23 mouse cellular contexts compared by ENCODE assay signal in the genomic region with DNA sequence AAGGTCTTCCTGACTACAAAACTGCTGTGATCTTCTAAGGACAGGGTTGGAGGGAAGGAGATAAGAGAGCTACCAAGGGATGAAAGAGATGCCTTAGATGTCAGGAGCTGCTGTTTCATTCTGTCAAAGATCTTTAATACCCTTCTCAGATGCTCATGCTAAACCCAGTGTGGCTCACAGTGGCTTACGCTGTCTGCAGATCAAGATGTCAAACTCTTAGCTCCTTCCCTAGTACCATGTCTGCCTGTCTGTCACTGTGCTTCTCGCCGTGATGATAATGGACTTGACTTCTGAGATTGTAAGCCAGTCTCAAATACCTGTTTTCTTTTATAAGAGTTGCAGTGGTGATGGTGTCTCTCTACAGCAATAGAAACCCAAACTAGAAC. TPM values are rescaled to one million over a fixed set of nuclear protein-coding genes. Genes with fewer than 3 reads are reported as not detected.
"Had no signal": no experiment of that assay in that cellular context is flagged by ENCODE, and none has a peak within 500 bp of the region (broad histone marks: within the 10 kb centered on the region; RNA-seq: fewer than 3 reads in every experiment).

No protein-coding gene starts in this region.

- H3K9me3 ChIP-seq: liver, embryonic 13.5 days; liver, embryonic 15.5 days; lung, embryonic 15.5 days; midbrain, embryonic 13.5 days; midbrain, embryonic 15.5 days; neural tube, embryonic 12.5 days; stomach, embryonic 15.5 days had no signal

- H3K27me3 ChIP-seq: liver, embryonic 13.5 days; liver, embryonic 15.5 days; lung, embryonic 15.5 days; midbrain, embryonic 13.5 days; midbrain, embryonic 15.5 days; neural tube, embryonic 12.5 days; stomach, embryonic 15.5 days had no signal

- H3K9ac ChIP-seq: liver, embryonic 13.5 days; liver, embryonic 15.5 days; liver, postnatal 0 days; lung, embryonic 15.5 days; midbrain, embryonic 13.5 days; midbrain, embryonic 15.5 days; neural tube, embryonic 12.5 days; stomach, embryonic 15.5 days had no signal

- ATAC-seq: liver, postnatal 0 days; lung, postnatal 0 days; midbrain, embryonic 13.5 days; midbrain, embryonic 15.5 days had no signal

- H3K4me2 ChIP-seq: liver, embryonic 11.5 days; liver, embryonic 13.5 days; liver, embryonic 15.5 days; lung, embryonic 15.5 days; midbrain, embryonic 11.5 days; midbrain, embryonic 13.5 days; midbrain, embryonic 15.5 days; neural tube, embryonic 12.5 days; stomach, embryonic 15.5 days had no signal

- H3K36me3 ChIP-seq: liver, embryonic 13.5 days; liver, embryonic 15.5 days; lung, embryonic 15.5 days; midbrain, embryonic 13.5 days; midbrain, embryonic 15.5 days; neural tube, embryonic 12.5 days; stomach, embryonic 15.5 days had no signal

- H3K27ac ChIP-seq: liver, embryonic 13.5 days; liver, embryonic 15.5 days; lung, embryonic 15.5 days; macrophage; midbrain, embryonic 13.5 days; midbrain, embryonic 15.5 days; neural tube, embryonic 12.5 days; stomach, embryonic 15.5 days; stomach, postnatal 0 days had no signal

- H3K4me3 ChIP-seq: liver, embryonic 13.5 days; liver, embryonic 15.5 days; lung, embryonic 15.5 days; megakaryocyte, embryonic 14.5 days; midbrain, embryonic 13.5 days; midbrain, embryonic 15.5 days; myocyte; neural tube, embryonic 12.5 days; stomach, embryonic 15.5 days had no signal

- DNase-seq: liver; liver, embryonic 13.5 days; liver, postnatal 0 days; lung, adult 2 months; lung, postnatal 14 days; lung, postnatal 36 days; right cerebral cortex, postnatal 14 days had no signal

- H3K4me1 ChIP-seq: liver, embryonic 13.5 days; liver, embryonic 15.5 days; lung, embryonic 15.5 days; midbrain, embryonic 13.5 days; midbrain, embryonic 15.5 days; neural tube, embryonic 12.5 days; stomach, embryonic 15.5 days had no signal

RNA-seq across cellular contexts. Expression of gene Fam240a, which starts 8.0 kb away (rescaled TPM):
- polyA plus RNA-seq: liver, embryonic 11.5 days; liver, embryonic 13.5 days; liver, embryonic 15.5 days; liver, postnatal 0 days; lung, adult 2 months; lung, embryonic 15.5 days; lung, postnatal 0 days; macrophage; midbrain, embryonic 11.5 days; midbrain, embryonic 13.5 days; midbrain, embryonic 15.5 days; myocyte; neural tube, embryonic 12.5 days; neural tube, embryonic 14.5 days; stomach, embryonic 15.5 days; stomach, postnatal 0 days; testis, adult 2 months; urinary bladder, adult 2 months had no signal

RNA-seq across cellular contexts. Expression of gene Tdgf1, which starts 37.3 kb away (rescaled TPM):
- polyA plus RNA-seq: liver, embryonic 11.5 days; liver, embryonic 13.5 days; liver, embryonic 15.5 days; liver, postnatal 0 days; lung, embryonic 15.5 days; macrophage; midbrain, embryonic 11.5 days; midbrain, embryonic 13.5 days; midbrain, embryonic 15.5 days; myocyte; neural tube, embryonic 12.5 days; stomach, embryonic 15.5 days; stomach, postnatal 0 days; urinary bladder, adult 2 months had no signal

RNA-seq across cellular contexts. Expression of gene Lrrc2, which starts 42.7 kb away (rescaled TPM):
- polyA plus RNA-seq: macrophage; stomach, embryonic 15.5 days had no signal
